Mouse (Mus musculus) splenic B cell, adult 2 months (primary cell): ENCODE results near the gene Acd.

Experiments used
- DNase-seq: peaks from one replicate; pipeline ENCODE4 v3.0.0-alpha.2; 2011; ENCODE audit warnings: low read depth, low spot score
- H3K27me3 ChIP-seq: 2 replicates; pipeline ENCODE4 v1.6.1; 2012; ENCODE audit warnings: mild to moderate bottlenecking, low read length, moderate library complexity, mixed read lengths; ENCODE audit not compliant: control insufficient read depth, poor library complexity, insufficient read depth, severe bottlenecking
- H3K36me3 ChIP-seq: 2 replicates; pipeline ENCODE4 v1.6.1; 2012; ENCODE audit warnings: mild to moderate bottlenecking, low read length, moderate library complexity, mixed read lengths; ENCODE audit not compliant: control insufficient read depth, poor library complexity, insufficient read depth, severe bottlenecking

Acd gene

GRCm38 (mm10) chr8:105700966-105701824, at the start of gene Acd, which contains the start of gene Pard6a:
TSS of gene Acd (minus strand) at chr8:105701102.
TSS of gene Pard6a (plus strand) at chr8:105701148.
- DNase-seq, result peak; percentile 97
- H3K27me3 ChIP-seq, result no peaks in the 10 kb centered on the region
- peaks cover 11% of the 10 kb centered on the region for H3K36me3 ChIP-seq

GRCm38 (mm10) chr8:105750606-105751005, 49.7 kb upstream of the Acd start:
- no peak for DNase-seq
- H3K27me3 ChIP-seq, result no peaks in the 10 kb centered on the region
- H3K36me3 ChIP-seq, result no peaks in the 10 kb centered on the region

- H3K36me3 ChIP-seq, result no peaks in the 10 kb centered on the region
- H3K27me3 ChIP-seq, result no peaks in the 10 kb centered on the region
- DNase-seq, result no peak
These were observed 42.4 kb upstream of the Acd start for GRCm38 (mm10) chr8:105743301-105743700.

- Histone ChIP-seq H3K36me3 (no peaks in the 10 kb centered on the region), H3K27me3 (no peaks in the 10 kb centered on the region)
- DNase-seq, result no peak
These were observed 38.3 kb upstream of the Acd start for GRCm38 (mm10) chr8:105739216-105739615.

- no peak for DNase-seq
- H3K36me3 ChIP-seq, result no peaks in the 10 kb centered on the region
- H3K27me3 ChIP-seq, result no peaks in the 10 kb centered on the region
These were observed 31.3 kb upstream of the Acd start for GRCm38 (mm10) chr8:105732186-105732585.

- no peak for DNase-seq
- no peaks in the 10 kb centered on the region for H3K36me3 ChIP-seq
- H3K27me3 ChIP-seq, result no peaks in the 10 kb centered on the region
These were observed 26.7 kb upstream of the Acd start for GRCm38 (mm10) chr8:105727397-105728124.

GRCm38 (mm10) chr8:105725726-105726125, 24.8 kb upstream of the Acd start:
- Histone ChIP-seq H3K36me3 (no peaks in the 10 kb centered on the region), H3K27me3 (no peaks in the 10 kb centered on the region)
- DNase-seq, result no peak

GRCm38 (mm10) chr8:105722861-105723260, 22.0 kb upstream of the Acd start:
- no peak for DNase-seq
- Histone ChIP-seq H3K36me3 (no peaks in the 10 kb centered on the region), H3K27me3 (no peaks in the 10 kb centered on the region)

- no peaks in the 10 kb centered on the region for H3K36me3 ChIP-seq
- no peak for DNase-seq
- no peaks in the 10 kb centered on the region for H3K27me3 ChIP-seq
These were observed 18.7 kb upstream of the Acd start for GRCm38 (mm10) chr8:105719637-105720036.

- Histone ChIP-seq H3K36me3 (no peaks in the 10 kb centered on the region), H3K27me3 (no peaks in the 10 kb centered on the region)
- no peak for DNase-seq
These were observed 15.5 kb upstream of the Acd start for GRCm38 (mm10) chr8:105716302-105716945.

GRCm38 (mm10) chr8:105715042-105715441, 14.1 kb upstream of the Acd start:
- Histone ChIP-seq H3K36me3 (no peaks in the 10 kb centered on the region), H3K27me3 (no peaks in the 10 kb centered on the region)
- no peak for DNase-seq

- no peaks in the 10 kb centered on the region for H3K27me3 ChIP-seq
- no peaks in the 10 kb centered on the region for H3K36me3 ChIP-seq
- DNase-seq, result peak; percentile 93
These were observed 13.2 kb upstream of the Acd start for GRCm38 (mm10) chr8:105714139-105714538.

GRCm38 (mm10) chr8:105712286-105712685, 11.4 kb upstream of the Acd start:
- H3K27me3 ChIP-seq, result no peaks in the 10 kb centered on the region
- no peaks in the 10 kb centered on the region for H3K36me3 ChIP-seq
- no peak for DNase-seq

- H3K36me3 ChIP-seq, result no peaks in the 10 kb centered on the region
- DNase-seq, result no peak
- H3K27me3 ChIP-seq, result no peaks in the 10 kb centered on the region
These were observed 8.4 kb upstream of the Acd start for GRCm38 (mm10) chr8:105709317-105709716.

GRCm38 (mm10) chr8:105708675-105709074, 7.8 kb upstream of the Acd start:
- Histone ChIP-seq H3K36me3 (no peaks in the 10 kb centered on the region), H3K27me3 (no peaks in the 10 kb centered on the region)
- no peak for DNase-seq
